Mouse (Mus musculus): ENCODE results near the gene Smg6.

Smg6 gene

GRCm38 (mm10) chr11:75194121-75194849, 268.7 kb downstream of the Smg6 start:
- DNase-seq: no peak

- DNase-seq: peak; percentile 83 to 88
Observed at GRCm38 (mm10) chr11:75194850-75195461, 269.3 kb downstream of the Smg6 start.

GRCm38 (mm10) chr11:75196131-75196530, 270.5 kb downstream of the Smg6 start:
- peak; percentile 61 to 63 for DNase-seq

GRCm38 (mm10) chr11:75197956-75198355, 272.3 kb downstream of the Smg6 start:
- no peak for DNase-seq

GRCm38 (mm10) chr11:75198792-75199191, 273.2 kb downstream of the Smg6 start:
- peak; percentile 79 for DNase-seq

GRCm38 (mm10) chr11:75199951-75200350, 274.3 kb downstream of the Smg6 start:
- peak in 1 of 2 experiments; percentile 22 for DNase-seq

- DNase-seq: peak in 1 of 2 experiments; percentile 43
Observed at GRCm38 (mm10) chr11:75200935-75201334, 275.3 kb downstream of the Smg6 start.

GRCm38 (mm10) chr11:75201721-75202120, 276.1 kb downstream of the Smg6 start:
- peak; percentile 43 to 52 for DNase-seq

- DNase-seq: peak; percentile 57 to 59
Observed at GRCm38 (mm10) chr11:75203926-75204325, 278.3 kb downstream of the Smg6 start.

- peak; percentile 39 to 45 for DNase-seq
Observed at GRCm38 (mm10) chr11:75204472-75204871, 278.8 kb downstream of the Smg6 start.

- peak in 1 of 2 experiments; percentile 33 for DNase-seq
Observed at GRCm38 (mm10) chr11:75206347-75206746, 280.7 kb downstream of the Smg6 start.

GRCm38 (mm10) chr11:75209363-75209762, 283.7 kb downstream of the Smg6 start:
- DNase-seq: no peak

GRCm38 (mm10) chr11:75210093-75210492, 284.5 kb downstream of the Smg6 start:
- no peak for DNase-seq

GRCm38 (mm10) chr11:75210755-75211154, 285.1 kb downstream of the Smg6 start:
- peak in 1 of 2 experiments; percentile 48 for DNase-seq

GRCm38 (mm10) chr11:75212031-75212667, 286.5 kb downstream of the Smg6 start:
- peak; percentile 73 to 78 for DNase-seq

- DNase-seq: peak; percentile 58 to 75
Observed at GRCm38 (mm10) chr11:75212876-75213275, 287.3 kb downstream of the Smg6 start.

- DNase-seq: peak; percentile 73 to 82
Observed at GRCm38 (mm10) chr11:75213372-75214080, 287.9 kb downstream of the Smg6 start.
